Mouse (Mus musculus) brown adipose tissue, adult 24 weeks (tissue): ENCODE results near the gene Kiss1. TPM values are rescaled to one million over a fixed set of nuclear protein-coding genes. Genes with fewer than 3 reads are reported as not detected.

ENCODE experiments used
- H3K27ac ChIP-seq: fragments of 200-500 bp; replicated peaks from 2 replicates; pipeline ENCODE4 v1.5.1; 2012; ENCODE audit warnings: low read depth, mild to moderate bottlenecking, low read length
- H3K4me1 ChIP-seq: fragments of 200-500 bp; 2 replicates; pipeline ENCODE4 v1.6.1; 2012; ENCODE audit warnings: low read length, mixed read lengths; ENCODE audit not compliant: control insufficient read depth, insufficient read depth, insufficient read length
- H3K4me3 ChIP-seq: fragments of 200-500 bp; 2 replicates; pipeline ENCODE4 v1.5.1; 2012; ENCODE audit warnings: low read depth, mild to moderate bottlenecking, low read length, moderate library complexity; ENCODE audit not compliant: insufficient read depth
- polyA plus RNA-seq: library from polyadenylated mRNA; stranded (reverse); fragments of >200 nt; gene quantifications from 2 replicates; pipeline ENCODE4 v1.2.4, GENCODE M21; 2012; ENCODE audit not compliant: missing spikeins, insufficient read depth, insufficient read length

Gene Kiss1
- polyA plus RNA-seq = not detected in 2 replicates

DNA sequence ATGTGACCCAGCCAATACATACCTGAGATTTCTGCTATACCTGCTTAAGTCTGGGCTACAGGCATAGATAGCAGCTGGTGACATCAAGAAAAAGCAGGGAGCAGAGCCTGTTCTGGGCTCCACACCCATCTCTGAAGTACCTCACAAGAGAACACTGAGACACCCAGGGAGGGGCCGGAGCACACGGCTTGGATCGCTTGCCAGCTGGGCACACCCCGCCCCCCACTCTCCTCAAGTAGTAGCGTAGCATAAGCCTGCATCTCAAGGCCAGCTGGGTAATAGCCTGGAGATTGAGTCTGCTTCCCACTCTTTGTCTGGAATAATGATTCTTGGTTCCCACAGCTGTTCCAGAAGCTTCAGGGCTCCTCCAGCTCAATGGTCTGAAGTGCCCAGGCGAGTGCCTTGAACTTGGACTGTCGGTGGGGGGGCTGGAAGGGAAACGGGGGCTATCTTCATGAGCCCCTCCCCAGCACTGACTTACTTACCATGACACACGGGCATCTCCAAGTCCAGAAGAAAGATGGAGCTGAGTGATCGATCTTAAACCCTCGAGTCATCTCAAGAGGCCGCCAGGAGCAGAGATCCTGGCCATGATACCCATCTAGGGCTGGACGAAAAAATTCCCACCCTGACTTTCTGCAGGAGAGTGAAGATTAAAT is at the start of gene Kiss1:
Gene Kiss1 (plus strand): TSS at position 609 of the 659 bp plus-strand sequence.
- H3K4me1 ChIP-seq = no peaks in the 10 kb centered on the region
- H3K4me3 ChIP-seq = no peak within 1 kb of the TSS
- no peak within 1 kb of the TSS for H3K27ac ChIP-seq

- H3K4me1 ChIP-seq = no peaks in the 10 kb centered on the region
- no peak overlapping the region for H3K27ac ChIP-seq
- H3K4me3 ChIP-seq = no peak overlapping the region
These were observed 47.5 kb upstream of the Kiss1 start for GRCm38 (mm10) chr1:133274163-133274562.

GRCm38 (mm10) chr1:133276983-133277382 is 44.7 kb upstream of the Kiss1 start:
- Histone ChIP-seq H3K4me3 (no peak overlapping the region), H3K4me1 (no peaks in the 10 kb centered on the region), H3K27ac (no peak overlapping the region)

DNA sequence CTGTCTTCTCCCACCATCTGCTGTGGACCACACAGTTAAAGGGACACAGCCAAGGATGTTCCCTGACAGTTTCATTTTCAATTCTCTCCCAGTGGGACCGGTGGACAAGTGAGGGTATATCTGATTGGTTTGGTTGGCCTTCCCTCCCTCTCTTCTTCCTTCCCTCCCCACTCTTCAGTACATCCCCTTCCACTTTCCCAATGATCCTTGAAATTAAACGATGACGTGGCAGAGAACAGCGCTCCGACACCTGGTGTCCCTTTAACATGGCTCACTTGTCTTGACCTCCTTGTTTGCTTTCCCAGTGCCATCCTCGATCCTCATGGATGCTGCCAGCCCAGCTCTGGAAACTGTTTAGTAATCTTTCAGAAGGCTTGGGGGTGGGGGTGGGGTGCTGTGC is 43.1 kb upstream of the Kiss1 start:
- no peaks in the 10 kb centered on the region for H3K4me1 ChIP-seq
- no peak overlapping the region for H3K27ac ChIP-seq
- no peak overlapping the region for H3K4me3 ChIP-seq

- no peak overlapping the region for H3K27ac ChIP-seq
- H3K4me1 ChIP-seq = no peaks in the 10 kb centered on the region
- no peak overlapping the region for H3K4me3 ChIP-seq
These were observed 42.6 kb upstream of the Kiss1 start for GRCm38 (mm10) chr1:133278946-133279631.

- no peaks in the 10 kb centered on the region for H3K4me1 ChIP-seq
- no peak overlapping the region for H3K27ac ChIP-seq
- no peak overlapping the region for H3K4me3 ChIP-seq
These were observed 42.0 kb upstream of the Kiss1 start for GRCm38 (mm10) chr1:133279632-133280093.

- H3K4me3 ChIP-seq = no peak overlapping the region
- no peaks in the 10 kb centered on the region for H3K4me1 ChIP-seq
- H3K27ac ChIP-seq = no peak overlapping the region
These were observed 41.1 kb upstream of the Kiss1 start for GRCm38 (mm10) chr1:133280537-133280936.

- H3K4me3 ChIP-seq = no peak overlapping the region
- H3K4me1 ChIP-seq = no peaks in the 10 kb centered on the region
- no peak overlapping the region for H3K27ac ChIP-seq
These were observed 35.8 kb upstream of the Kiss1 start for GRCm38 (mm10) chr1:133285907-133286306.

- H3K4me1 ChIP-seq = no peaks in the 10 kb centered on the region
- no peak overlapping the region for H3K27ac ChIP-seq
- H3K4me3 ChIP-seq = no peak overlapping the region
These were observed 34.6 kb upstream of the Kiss1 start for GRCm38 (mm10) chr1:133287051-133287450.

- Histone ChIP-seq H3K4me3 (no peak overlapping the region), H3K27ac (no peak overlapping the region)
These were observed 33.8 kb upstream of the Kiss1 start for GRCm38 (mm10) chr1:133287880-133288279.

GRCm38 (mm10) chr1:133291888-133292287 is 29.8 kb upstream of the Kiss1 start:
- Histone ChIP-seq H3K4me3 (no peak overlapping the region), H3K4me1 (no peaks in the 10 kb centered on the region), H3K27ac (no peak overlapping the region)

More at GRCm38 (mm10) chr1:133287880-133288279, 33.8 kb upstream of the Kiss1 start:
- no peaks in the 10 kb centered on the region for H3K4me1 ChIP-seq

GRCm38 (mm10) chr1:133292608-133293007 is 29.1 kb upstream of the Kiss1 start:
- H3K4me1 ChIP-seq = no peaks in the 10 kb centered on the region
- no peak overlapping the region for H3K4me3 ChIP-seq

DNA sequence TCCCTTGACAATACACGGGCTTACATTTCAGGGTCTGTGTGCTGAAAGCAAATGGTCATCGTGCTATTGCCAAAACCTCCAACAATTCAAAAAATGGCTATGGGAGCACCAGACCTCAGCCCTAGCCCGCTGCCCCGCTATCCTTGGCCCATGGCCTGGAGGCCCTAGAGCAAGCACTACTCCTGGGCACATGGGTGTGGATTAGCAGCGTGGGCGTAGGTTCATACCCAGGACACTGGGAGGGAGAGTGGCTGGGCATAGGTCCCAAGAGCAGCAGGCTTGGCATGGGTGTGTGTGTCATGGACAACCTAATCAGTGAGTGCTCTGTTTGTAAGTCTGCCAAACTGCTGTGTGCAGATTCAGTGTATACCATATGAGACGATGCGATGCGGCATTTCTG is 25.3 kb upstream of the Kiss1 start:
- Histone ChIP-seq H3K4me3 (no peak overlapping the region), H3K27ac (no peak overlapping the region), H3K4me1 (no peaks in the 10 kb centered on the region)

More at GRCm38 (mm10) chr1:133292608-133293007, 29.1 kb upstream of the Kiss1 start:
- no peak overlapping the region for H3K27ac ChIP-seq

DNA sequence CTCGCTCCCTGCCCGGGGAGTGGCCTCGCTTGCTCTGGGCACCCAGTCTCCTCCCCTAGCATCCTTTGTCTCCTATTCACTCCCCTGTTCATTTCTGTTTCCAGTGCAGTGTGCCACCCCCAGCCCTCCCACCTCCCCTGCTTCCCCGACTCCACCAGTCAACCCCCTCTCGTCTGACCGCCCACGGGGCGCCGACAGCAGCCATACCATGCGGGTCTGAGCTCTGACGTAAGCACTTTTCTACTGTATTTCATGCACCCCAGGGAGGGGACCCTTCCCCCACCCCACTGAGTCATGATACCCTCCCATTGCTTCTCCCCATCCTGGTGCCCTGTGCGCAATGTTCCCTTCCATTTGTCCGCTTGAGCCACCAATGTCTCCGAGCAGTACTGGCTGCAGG is 22.9 kb upstream of the Kiss1 start:
- H3K4me3 ChIP-seq = no peak overlapping the region
- H3K4me1 ChIP-seq = no peaks in the 10 kb centered on the region
- H3K27ac ChIP-seq = no peak overlapping the region

DNA sequence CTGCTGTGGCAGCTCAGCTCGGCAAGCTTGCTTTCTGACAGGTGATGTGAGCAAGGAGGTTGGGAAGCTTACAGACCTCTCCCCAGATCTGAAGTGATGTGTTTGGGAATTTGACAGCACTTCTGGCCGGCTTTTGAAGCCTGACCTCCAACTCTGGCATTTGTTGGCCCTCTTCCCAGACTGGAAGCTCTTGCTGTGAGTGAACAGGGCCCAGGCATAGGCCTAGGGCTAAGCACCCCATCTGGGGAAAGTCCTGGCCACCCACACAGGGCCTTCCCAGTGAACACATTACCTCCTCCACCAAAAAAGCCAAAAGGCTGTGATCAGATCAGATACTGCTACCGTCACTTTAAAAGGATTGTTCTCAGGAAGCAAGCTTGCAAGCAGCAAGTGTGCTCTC is 19.1 kb upstream of the Kiss1 start:
- H3K27ac ChIP-seq = no peak overlapping the region
- H3K4me1 ChIP-seq = no peaks in the 10 kb centered on the region
- H3K4me3 ChIP-seq = no peak overlapping the region

GRCm38 (mm10) chr1:133306842-133307241 is 14.8 kb upstream of the Kiss1 start:
- Histone ChIP-seq H3K4me1 (no peaks in the 10 kb centered on the region), H3K4me3 (no peak overlapping the region), H3K27ac (no peak overlapping the region)
